Mouse (Mus musculus) neural tube, embryonic 12.5 days (tissue): Measurements from ENCODE around the gene Zdhhc21. TPM values are rescaled to one million over a fixed set of nuclear protein-coding genes. Genes with fewer than 3 reads are reported as not detected.

Experiments used
- ATAC-seq: fragments of 200-750 bp; cut with Nextera tagmentation; 2 replicates; pipeline ENCODE4 v1.8.0; 2017; ENCODE audit warnings: low read depth, mild to moderate bottlenecking, moderate TSS enrichment, moderate library complexity; ENCODE audit not compliant: low FRiP score
- H3K27ac ChIP-seq: fragments of 300-500 bp; sonication (generic); 2 replicates; pipeline ENCODE4 v1.5.1; 2016
- H3K27me3 ChIP-seq: fragments of 300-500 bp; sonication (generic); replicated peaks from 2 replicates; pipeline ENCODE4 v1.6.1; 2016; ENCODE audit warnings: mild to moderate bottlenecking
- H3K36me3 ChIP-seq: fragments of 300-500 bp; sonication (generic); 2 replicates; pipeline ENCODE4 v1.6.1; 2016; ENCODE audit warnings: mild to moderate bottlenecking
- H3K4me1 ChIP-seq: fragments of 300-500 bp; sonication (generic); 2 replicates; pipeline ENCODE4 v1.6.1; 2016
- H3K4me2 ChIP-seq: fragments of 300-500 bp; sonication (generic); replicated peaks from 2 replicates; pipeline ENCODE4 v1.6.1; 2016; ENCODE audit warnings: mild to moderate bottlenecking
- H3K4me3 ChIP-seq: fragments of 300-500 bp; sonication (generic); 2 replicates; pipeline ENCODE4 v1.5.1; 2016
- H3K9ac ChIP-seq: fragments of 300-500 bp; sonication (generic); 2 replicates; pipeline ENCODE4 v1.6.1; 2016; ENCODE audit warnings: mild to moderate bottlenecking
- H3K9me3 ChIP-seq: fragments of 300-500 bp; sonication (generic); 2 replicates; pipeline ENCODE4 v1.6.1; 2016; ENCODE audit warnings: mild to moderate bottlenecking
- WGBS: fragments of 180-500 bp; shearing (Covaris S2); methylation state at CpG from one replicate; pipeline ENCODE4 v1.1.7; 2016; 5-methylcytosine and 5-hydroxymethylcytosine counted together
- polyA plus RNA-seq: library from polyadenylated mRNA; unstranded; fragments of >200 nt; fragmentation: Nextera tagmentation; extraction: Ambion mirVana; gene quantifications from 2 replicates; pipeline ENCODE4 v1.2.1, GENCODE M21; 2016

Zdhhc21 gene
- polyA plus RNA-seq, 1 experiment from 2014 or later, result 17.2 TPM

DNA sequence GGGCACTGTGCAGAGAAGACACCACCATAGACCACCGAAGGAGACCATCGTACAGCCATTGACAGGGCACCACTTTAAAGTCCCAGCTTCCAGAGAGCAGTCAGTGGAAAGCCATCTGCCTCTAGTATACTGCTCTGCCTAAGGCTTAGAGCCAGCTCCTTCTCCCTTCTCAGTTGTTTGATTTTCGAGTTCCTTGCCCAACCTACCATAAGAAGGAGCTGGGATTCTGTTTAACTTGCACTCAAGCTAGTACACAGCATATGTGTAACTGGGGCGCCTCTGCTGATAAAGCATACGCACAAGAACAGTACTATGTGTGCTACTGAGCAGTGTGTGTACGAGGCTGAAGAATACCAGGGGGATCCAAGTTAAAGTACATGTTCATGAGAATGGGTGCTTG, 19.4 kb upstream of the Zdhhc21 start:
- Histone ChIP-seq H3K4me1 (no peaks in the 10 kb centered on the region), H3K4me3 (no peak overlapping the region), H3K9ac (no peak overlapping the region), H3K27ac (no peak overlapping the region), H3K4me2 (no peak overlapping the region), H3K36me3 (no peaks in the 10 kb centered on the region), H3K9me3 (no peaks in the 10 kb centered on the region), H3K27me3 (no peaks in the 10 kb centered on the region)
- ATAC-seq, result no peak
- WGBS, result 89% methylated on average over 6 of the region's 6 CpGs

DNA sequence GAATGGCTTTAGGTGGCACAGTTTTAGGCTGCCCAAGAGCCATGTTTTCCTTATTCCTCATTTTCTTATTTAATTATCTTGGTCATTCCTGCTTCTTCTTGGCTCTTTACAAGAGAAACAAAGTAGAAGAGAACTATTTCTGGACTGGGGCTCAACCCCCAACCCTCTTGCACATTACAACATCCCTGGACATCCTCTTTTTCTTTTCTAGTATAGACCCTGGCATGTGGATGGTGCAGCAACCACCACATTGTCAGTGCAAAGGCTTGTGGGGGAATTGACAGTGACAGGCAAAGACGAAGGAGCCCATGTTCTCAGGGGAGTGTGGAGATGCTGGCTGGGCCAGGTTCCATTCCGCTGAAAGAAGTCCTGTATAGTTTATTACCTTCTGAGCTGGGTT, 16.9 kb upstream of the Zdhhc21 start:
- Histone ChIP-seq H3K27ac (no peak overlapping the region), H3K4me2 (no peak overlapping the region), H3K36me3 (no peaks in the 10 kb centered on the region), H3K27me3 (no peaks in the 10 kb centered on the region), H3K4me3 (no peak overlapping the region), H3K9ac (no peak overlapping the region), H3K4me1 (no peaks in the 10 kb centered on the region), H3K9me3 (no peaks in the 10 kb centered on the region)
- whole genome bisulfite sequencing, result 92% methylated on average over 2 of the region's 2 CpGs
- no peak for ATAC-seq

DNA sequence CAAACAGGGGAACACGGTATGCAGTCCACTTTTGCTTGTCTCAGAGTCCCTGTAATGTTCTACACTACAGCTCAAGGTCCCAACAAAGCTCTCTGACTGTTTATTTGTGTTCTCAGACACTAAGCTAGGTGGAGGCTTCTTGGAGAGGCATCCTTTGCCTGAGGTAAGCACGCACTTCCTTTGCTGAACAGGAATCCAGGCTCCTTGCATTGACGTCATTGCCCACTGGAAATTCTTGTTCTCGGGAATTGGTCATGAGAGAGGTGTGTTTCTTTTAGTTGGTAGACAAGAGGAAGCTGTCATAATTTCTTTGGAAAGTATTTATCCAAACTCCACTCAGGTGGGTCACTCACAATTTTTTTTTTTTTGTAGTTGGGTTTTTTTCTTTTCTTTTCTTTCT, 15.8 kb upstream of the Zdhhc21 start:
- H3K36me3 ChIP-seq, result no peaks in the 10 kb centered on the region
- no peak overlapping the region for H3K4me2 ChIP-seq
- 78% methylated on average over 4 of the region's 4 CpGs for WGBS

DNA sequence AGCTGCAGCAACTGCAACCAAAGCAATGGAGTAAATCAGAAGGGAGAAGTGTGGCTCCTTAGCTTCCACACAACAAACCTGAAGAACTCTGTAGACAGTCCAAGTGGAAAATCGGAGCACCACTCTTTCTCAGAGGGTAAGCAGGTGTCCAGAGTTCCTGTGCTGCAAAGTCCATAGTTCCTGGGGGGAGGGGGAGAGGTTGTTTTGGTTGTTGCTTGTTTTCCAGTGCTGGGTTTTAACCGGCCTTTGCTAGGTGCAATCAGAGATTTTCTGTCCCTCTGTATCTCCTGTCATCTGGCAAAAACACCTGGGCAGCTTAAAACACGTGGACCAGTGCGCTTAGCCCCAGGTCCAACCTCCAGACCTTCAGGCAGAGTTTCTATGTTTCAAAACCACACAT, 15.0 kb upstream of the Zdhhc21 start:
- H3K9ac ChIP-seq, result no peak overlapping the region
- no peak for ATAC-seq
- no peak overlapping the region for H3K4me2 ChIP-seq
- no peaks in the 10 kb centered on the region for H3K36me3 ChIP-seq
- no peaks in the 10 kb centered on the region for H3K27me3 ChIP-seq
- H3K4me1 ChIP-seq, result no peaks in the 10 kb centered on the region
- H3K27ac ChIP-seq, result no peak overlapping the region
- H3K9me3 ChIP-seq, result no peaks in the 10 kb centered on the region
- WGBS, result 78% methylated on average over 4 of the region's 4 CpGs
- H3K4me3 ChIP-seq, result no peak overlapping the region

More for the DNA sequence above, 15.8 kb upstream of the Zdhhc21 start:
- no peaks in the 10 kb centered on the region for H3K4me1 ChIP-seq
- no peak for ATAC-seq
- no peaks in the 10 kb centered on the region for H3K9me3 ChIP-seq
- H3K4me3 ChIP-seq, result no peak overlapping the region
- no peak overlapping the region for H3K9ac ChIP-seq
- H3K27ac ChIP-seq, result no peak overlapping the region
- H3K27me3 ChIP-seq, result no peaks in the 10 kb centered on the region

DNA sequence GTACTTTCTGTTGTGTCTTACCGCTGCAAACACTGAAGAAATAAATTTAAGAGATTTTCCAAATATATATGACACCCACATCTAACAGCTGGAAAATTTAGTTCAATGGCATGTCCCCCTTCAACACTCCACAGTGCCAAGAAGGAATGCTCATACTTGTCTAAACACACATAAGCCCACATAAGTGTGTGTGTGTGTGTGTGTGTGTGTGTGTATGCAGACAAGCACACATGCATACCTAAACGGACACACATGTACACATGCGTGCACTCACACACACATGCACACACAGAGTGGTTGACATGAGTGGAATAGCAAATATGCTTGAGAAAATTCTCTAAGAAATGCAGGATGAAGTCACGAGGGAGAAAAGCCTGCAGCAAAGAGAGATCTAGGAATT, 12.8 kb upstream of the Zdhhc21 start:
- H3K9me3 ChIP-seq, result no peaks in the 10 kb centered on the region
- H3K4me3 ChIP-seq, result no peak overlapping the region
- no peak overlapping the region for H3K9ac ChIP-seq
- no peaks in the 10 kb centered on the region for H3K27me3 ChIP-seq
- WGBS, result 79% methylated on average over 4 of the region's 4 CpGs
- H3K4me1 ChIP-seq, result no peaks in the 10 kb centered on the region
- no peaks in the 10 kb centered on the region for H3K36me3 ChIP-seq
- H3K27ac ChIP-seq, result no peak overlapping the region
- no peak overlapping the region for H3K4me2 ChIP-seq
- no peak for ATAC-seq

DNA sequence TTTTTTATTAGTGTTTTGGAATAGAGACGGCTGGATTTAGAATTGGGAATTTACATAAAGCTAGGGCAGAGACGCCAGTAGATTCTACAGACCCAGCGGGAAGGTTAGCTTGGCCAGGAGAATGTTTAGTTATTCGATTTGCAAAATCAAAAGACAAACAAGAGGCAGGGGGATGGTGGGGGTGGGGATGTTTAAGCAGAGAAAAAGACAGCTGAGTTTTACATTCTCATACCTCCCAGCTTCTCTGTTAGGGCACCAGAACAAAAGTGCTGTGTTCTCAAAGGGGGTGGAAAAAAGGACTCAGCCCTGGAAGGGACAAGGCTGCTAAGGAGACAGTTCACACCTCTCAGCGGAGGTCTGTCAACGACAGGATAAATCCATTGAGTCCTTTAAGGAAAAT, 12.4 kb upstream of the Zdhhc21 start:
- H3K9me3 ChIP-seq, result no peaks in the 10 kb centered on the region
- ATAC-seq, result no peak
- no peak overlapping the region for H3K27ac ChIP-seq
- H3K36me3 ChIP-seq, result no peaks in the 10 kb centered on the region
- no peak overlapping the region for H3K4me3 ChIP-seq
- 40% methylated on average over 6 of the region's 6 CpGs for WGBS
- no peak overlapping the region for H3K9ac ChIP-seq
- no peaks in the 10 kb centered on the region for H3K27me3 ChIP-seq
- no peak overlapping the region for H3K4me2 ChIP-seq
- H3K4me1 ChIP-seq, result no peaks in the 10 kb centered on the region

DNA sequence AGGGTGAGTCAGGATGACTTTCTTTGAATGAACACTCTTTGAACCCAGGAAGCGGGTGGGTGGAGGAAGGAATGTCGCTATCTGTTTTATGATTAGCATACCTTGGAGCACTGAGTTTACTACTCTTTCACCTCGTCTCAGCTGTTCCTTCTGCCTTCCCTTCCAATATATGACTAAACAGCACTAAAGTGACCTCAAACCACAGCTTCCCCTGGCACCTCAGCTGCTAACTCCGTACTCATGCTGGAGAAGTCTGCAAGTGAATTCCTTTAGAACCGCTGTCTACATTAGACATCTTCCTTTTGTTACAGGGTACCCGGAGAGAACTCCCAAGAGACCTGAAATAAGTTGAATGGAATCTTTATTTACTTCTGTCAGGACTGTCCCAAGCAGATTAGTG, 11.2 kb upstream of the Zdhhc21 start:
- Histone ChIP-seq H3K27ac (no peak overlapping the region), H3K4me3 (no peak overlapping the region), H3K9ac (no peak overlapping the region), H3K36me3 (no peaks in the 10 kb centered on the region), H3K27me3 (no peaks in the 10 kb centered on the region), H3K9me3 (no peaks in the 10 kb centered on the region), H3K4me1 (no peaks in the 10 kb centered on the region), H3K4me2 (no peak overlapping the region)
- ATAC-seq, result no peak
- 82% methylated on average over 6 of the region's 6 CpGs for WGBS

DNA sequence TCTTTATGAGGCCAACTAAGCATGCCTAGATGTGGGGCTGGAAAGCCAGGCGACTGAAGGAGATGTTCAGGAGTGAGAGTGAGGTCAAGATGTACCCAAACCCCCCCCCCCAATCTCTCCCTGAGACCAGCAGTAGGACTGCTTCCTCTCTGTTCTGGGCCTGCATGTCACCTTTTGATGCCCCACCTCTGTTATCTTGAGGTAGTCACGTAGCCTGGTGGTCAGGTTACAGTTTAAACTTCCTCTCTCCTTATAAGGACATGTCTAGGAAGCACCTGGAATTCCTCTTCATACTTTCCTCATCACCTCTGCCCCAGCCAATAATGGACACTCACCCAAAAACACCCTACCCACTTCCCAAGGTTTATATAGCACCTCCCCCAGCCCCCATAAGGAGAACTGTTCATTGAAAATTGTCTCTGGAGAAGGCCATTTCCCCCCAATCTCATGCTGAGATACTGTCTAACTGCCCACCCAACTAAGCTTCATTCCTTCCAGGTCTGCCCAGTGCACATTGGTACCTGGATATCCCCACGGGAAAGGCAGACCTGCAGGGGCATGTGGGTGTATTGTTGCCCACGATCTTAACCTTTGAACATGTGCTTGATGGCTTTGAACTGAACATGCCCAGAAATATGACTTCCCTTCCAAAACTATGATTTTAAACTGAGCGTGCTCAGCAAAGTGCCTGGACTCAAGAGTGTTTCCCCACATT, 8.1 kb upstream of the Zdhhc21 start:
- 91% methylated on average over 5 of the region's 5 CpGs for WGBS
- no peaks in the 10 kb centered on the region for H3K27me3 ChIP-seq

DNA sequence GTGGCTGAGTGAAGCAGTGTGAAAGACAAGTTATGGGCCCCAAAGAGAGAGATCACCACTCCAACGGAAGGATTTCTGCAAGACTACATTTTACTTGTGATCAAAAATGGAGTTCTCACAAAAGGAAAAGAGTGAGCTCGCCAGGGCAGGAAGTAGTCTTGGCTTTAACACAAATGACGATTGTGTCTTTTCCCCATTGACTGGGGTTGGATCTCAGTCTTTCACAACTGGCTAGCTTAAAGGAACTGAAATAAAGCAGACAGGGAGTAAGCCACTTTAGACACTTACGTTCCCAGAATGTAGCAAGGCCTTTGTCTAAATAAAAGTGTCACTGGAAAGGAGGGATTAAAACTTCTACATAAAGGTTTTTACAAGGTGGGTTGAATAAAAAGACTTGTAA, 7.4 kb upstream of the Zdhhc21 start:
- no peaks in the 10 kb centered on the region for H3K9me3 ChIP-seq
- H3K9ac ChIP-seq, result no peak overlapping the region
- H3K4me3 ChIP-seq, result no peak overlapping the region
- H3K27me3 ChIP-seq, result no peaks in the 10 kb centered on the region
- H3K4me1 ChIP-seq, result no peaks in the 10 kb centered on the region
- no peaks in the 10 kb centered on the region for H3K36me3 ChIP-seq
- H3K27ac ChIP-seq, result no peak overlapping the region
- ATAC-seq, result no peak
- 73% methylated on average over 4 of the region's 4 CpGs for WGBS
- no peak overlapping the region for H3K4me2 ChIP-seq

More for the DNA sequence above, 8.1 kb upstream of the Zdhhc21 start:
- no peaks in the 10 kb centered on the region for H3K36me3 ChIP-seq
- no peaks in the 10 kb centered on the region for H3K9me3 ChIP-seq
- no peak overlapping the region for H3K27ac ChIP-seq
- no peaks in the 10 kb centered on the region for H3K4me1 ChIP-seq
- no peak overlapping the region for H3K4me3 ChIP-seq
- no peak for ATAC-seq
- H3K4me2 ChIP-seq, result no peak overlapping the region
- H3K9ac ChIP-seq, result no peak overlapping the region

DNA sequence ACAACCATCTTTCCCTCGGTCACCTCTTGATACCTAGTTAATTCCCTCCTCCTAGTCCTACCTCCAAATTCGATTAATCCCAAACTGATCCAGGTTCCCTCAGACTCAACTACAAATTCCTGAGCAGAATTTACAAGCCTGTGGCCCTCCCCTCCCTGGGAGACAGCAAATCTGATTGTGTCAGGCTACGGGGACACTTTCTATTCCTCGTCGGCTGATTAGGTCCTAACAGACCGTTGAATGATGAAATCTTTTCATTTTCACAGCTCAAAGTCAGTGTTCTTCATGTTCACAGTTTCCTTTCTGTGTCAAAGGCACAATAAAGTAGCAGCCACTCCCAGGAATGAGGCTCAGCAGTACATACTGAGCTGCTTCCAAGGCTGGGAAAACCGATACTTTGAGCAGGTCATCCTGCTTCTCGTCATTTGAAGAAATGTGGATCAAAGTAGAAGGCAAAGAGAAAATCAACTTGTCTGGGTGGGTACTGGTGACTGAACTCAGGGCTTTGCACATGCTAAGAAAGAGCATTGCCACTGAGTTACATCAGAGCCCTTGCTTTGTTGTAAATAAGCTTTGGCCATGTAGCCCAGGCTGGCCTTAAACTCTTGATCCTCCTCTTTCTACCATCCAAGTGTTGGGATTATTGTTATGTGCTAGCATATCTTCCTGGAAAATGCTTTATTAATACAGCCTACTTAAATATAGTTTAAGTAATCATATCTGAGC, 5.4 kb upstream of the Zdhhc21 start:
- 84% methylated on average over 8 of the region's 8 CpGs for WGBS
- no peaks in the 10 kb centered on the region for H3K36me3 ChIP-seq
- no peak overlapping the region for H3K4me2 ChIP-seq
- no peaks in the 10 kb centered on the region for H3K9me3 ChIP-seq
- no peak overlapping the region for H3K27ac ChIP-seq
- H3K4me3 ChIP-seq, result no peak overlapping the region
- ATAC-seq, result no peak
- no peaks in the 10 kb centered on the region for H3K27me3 ChIP-seq
- H3K4me1 ChIP-seq, result no peaks in the 10 kb centered on the region
- H3K9ac ChIP-seq, result no peak overlapping the region

DNA sequence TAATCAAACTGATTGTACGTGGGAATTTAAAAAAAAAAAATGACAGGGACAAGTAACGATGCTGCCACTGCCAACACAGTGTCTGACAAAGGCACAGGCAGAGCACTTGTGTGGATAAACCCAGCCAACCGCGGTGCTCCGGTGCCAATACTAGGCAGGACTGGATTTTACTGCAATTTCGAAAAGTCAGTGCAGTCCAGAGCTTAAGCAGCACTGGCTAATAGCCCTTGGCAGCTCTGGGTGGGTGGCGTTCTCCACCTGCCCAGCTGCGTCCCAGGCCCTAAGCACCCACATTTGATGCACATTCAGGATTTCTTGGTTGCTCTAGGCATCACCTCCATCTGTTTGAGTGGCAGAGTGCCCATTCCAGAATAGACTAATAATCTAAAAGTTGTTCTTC, 3.6 kb upstream of the Zdhhc21 start:
- Histone ChIP-seq H3K4me2 (no peak overlapping the region), H3K9ac (no peak overlapping the region), H3K36me3 (no peaks in the 10 kb centered on the region), H3K27me3 (no peaks in the 10 kb centered on the region), H3K4me3 (no peak overlapping the region), H3K27ac (no peak overlapping the region), H3K9me3 (no peaks in the 10 kb centered on the region), H3K4me1 (peaks cover 5% of the 10 kb centered on the region; the same call in 1 of the 2 replicates)
- 90% methylated on average over 8 of the region's 8 CpGs for WGBS
- ATAC-seq, result no peak

DNA sequence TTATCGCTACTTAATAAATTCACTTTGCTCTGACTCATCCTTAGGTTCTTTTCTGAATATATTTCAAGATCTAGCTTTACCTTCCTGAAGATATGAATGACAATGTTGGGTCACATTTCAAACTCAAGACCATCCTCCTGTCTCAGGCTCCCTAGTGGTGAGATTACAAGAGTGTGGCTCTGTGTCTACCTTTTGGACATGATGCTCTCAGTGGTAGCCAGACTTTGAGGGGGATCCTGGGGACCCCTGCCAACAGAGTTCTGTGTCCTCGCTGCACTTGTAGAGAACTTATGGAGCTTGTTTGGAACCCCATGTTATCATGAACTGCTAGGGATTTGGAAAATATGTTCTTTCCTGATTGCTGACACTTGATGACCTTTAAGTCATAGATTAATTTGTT, 1.7 kb upstream of the Zdhhc21 start:
- no peak overlapping the region for H3K9ac ChIP-seq
- H3K4me2 ChIP-seq, result no peak overlapping the region
- ATAC-seq, result no peak
- no peak overlapping the region for H3K27ac ChIP-seq
- no peak overlapping the region for H3K4me3 ChIP-seq
- peaks cover 6% of the 10 kb centered on the region; the same call in 1 of the 2 replicates for H3K4me1 ChIP-seq
- 94% methylated on average over 2 of the region's 2 CpGs for WGBS
- H3K9me3 ChIP-seq, result no peaks in the 10 kb centered on the region
- H3K36me3 ChIP-seq, result no peaks in the 10 kb centered on the region
- H3K27me3 ChIP-seq, result no peaks in the 10 kb centered on the region

DNA sequence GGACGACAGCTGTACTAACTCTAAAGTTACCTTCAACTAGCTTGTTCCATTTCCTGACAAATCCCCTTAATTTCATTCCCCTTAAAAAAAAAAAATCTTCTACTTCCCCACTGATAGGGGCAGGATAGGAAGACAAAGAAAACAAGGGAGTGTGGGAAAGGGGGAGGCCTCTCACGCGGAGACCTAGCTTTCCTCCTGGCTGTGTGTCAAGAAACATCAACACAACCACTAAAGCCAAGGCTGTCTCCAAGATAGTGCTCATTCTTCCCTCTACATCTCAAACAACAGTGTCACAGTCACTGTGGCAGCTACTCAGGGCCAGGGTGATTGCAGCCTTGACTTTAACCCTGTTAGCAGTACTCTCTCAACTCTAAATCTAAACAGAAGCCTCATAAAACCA, 808 bp upstream of the Zdhhc21 start:
- no peaks in the 10 kb centered on the region for H3K36me3 ChIP-seq
- no peak overlapping the region for H3K4me3 ChIP-seq
- WGBS, result 51% methylated on average over 3 of the region's 3 CpGs
- no peak overlapping the region for H3K4me2 ChIP-seq
- H3K9ac ChIP-seq, result no peak overlapping the region
- no peaks in the 10 kb centered on the region for H3K27me3 ChIP-seq
- no peak for ATAC-seq
- H3K4me1 ChIP-seq, result peaks cover 6% of the 10 kb centered on the region; the same call in 1 of the 2 replicates
- H3K9me3 ChIP-seq, result no peaks in the 10 kb centered on the region
- H3K27ac ChIP-seq, result no peak overlapping the region
